Mouse (Mus musculus): ENCODE results near the gene Ptprn2.
"Not testable (repeated sequence)": the region's sequence is repeated elsewhere in the genome, so short reads cannot be mapped to it uniquely, and the experiment has no call there.

DNA sequence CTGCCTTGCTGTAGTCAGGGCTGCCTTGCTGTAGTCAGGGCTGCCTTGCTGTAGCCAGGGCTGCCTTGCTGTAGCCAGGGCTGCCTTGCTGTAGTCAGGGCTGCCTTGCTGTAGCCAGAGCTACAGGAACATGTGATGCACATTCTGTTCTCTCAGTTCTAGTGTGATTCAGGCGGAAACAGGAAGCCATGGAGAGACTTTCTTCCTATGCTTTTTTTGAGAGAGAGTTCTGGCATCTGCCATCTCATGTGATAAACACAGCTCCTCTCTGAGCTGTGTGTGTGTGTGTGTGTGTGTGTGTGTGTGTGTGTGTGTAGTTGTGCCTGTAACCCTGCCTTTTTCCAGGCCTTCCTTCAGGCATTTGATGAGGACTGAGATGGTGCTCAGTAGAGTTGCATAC lies 92.4 kb downstream of the Ptprn2 start:
- TF ChIP-seq POLR2A (IDR thresholded peaks at IDR 0.05; ENCODE audit: insufficient read length, low read depth); USF1 (IDR thresholded peaks at IDR 0.05; ENCODE audit: low read depth); TCF3 (IDR thresholded peaks at IDR 0.05; ENCODE audit: insufficient read length, low read depth); CEBPB (IDR thresholded peaks at IDR 0.05; ENCODE audit: insufficient read depth, poor library complexity, severe bottlenecking); POLR2AphosphoS2 (IDR thresholded peaks at IDR 0.05; ENCODE audit: insufficient read length, low read depth): not testable (repeated sequence)
